12 mouse cellular contexts compared by ENCODE assay signal in the genomic region with DNA sequence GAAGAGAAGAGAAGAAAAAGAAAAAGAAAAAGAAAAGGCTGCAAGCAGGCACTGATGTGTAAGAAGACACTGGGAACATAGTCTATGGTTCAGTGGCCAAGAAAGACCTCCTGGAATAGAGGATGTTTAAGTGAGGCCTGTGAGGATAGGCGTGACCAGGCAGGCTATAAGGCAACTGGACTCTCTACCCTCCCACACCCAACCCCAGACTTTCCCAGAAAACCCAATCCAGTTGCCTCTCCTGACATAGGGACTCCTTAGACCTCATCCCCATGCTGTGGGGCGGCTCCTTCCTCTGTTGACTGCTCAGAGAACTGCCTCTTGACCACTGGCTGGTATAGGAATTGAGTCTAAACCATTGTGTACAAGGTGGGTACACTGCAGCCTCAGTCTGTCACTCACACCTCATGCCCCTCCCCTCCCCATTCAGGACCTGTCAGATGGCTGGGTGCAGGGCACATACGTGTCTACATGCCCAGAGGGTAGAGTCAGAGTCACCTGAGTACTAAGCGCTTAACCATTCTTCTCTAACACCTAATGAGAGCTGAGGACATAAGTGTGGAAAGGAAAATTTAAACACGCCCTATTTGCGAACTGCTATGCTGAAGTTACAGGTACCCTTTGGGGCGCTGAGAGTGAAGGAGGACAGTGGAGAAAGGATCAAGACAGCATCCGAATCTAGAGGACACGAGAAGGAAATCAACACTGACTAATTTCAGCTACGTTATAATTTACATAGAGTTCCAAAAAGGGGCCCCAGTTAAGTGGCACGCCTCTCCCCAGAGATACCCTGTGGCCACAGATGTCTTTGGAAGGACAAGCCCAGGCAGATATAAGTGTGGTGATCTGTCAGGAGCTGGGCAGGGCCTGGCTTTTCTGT. TPM values are rescaled to one million over a fixed set of nuclear protein-coding genes. Genes with fewer than 3 reads are reported as not detected.
DNase-seq lines count a peak whose midpoint lies in the region; ATAC-seq and TF ChIP-seq lines count a peak whose summit lies in the region.
"Had no signal": no experiment of that assay in that cellular context is flagged by ENCODE, and none has a peak within 500 bp of the region (broad histone marks: within the 10 kb centered on the region; RNA-seq: fewer than 3 reads in every experiment).

No protein-coding gene starts in this region.

- no peak for ATAC-seq in embryonic facial prominence, embryonic 12.5 days (ENCODE audit: insufficient number of reproducible peaks, insufficient read depth, low FRiP score, low TSS enrichment)
- ATAC-seq in erythroid progenitor cell, adult 5-6 weeks (replicated peaks; ENCODE audit: low FRiP score, poor library complexity, severe bottlenecking): peak; percentile 14; the same call in 1 of the 2 replicates
- peak; percentile 74 for ATAC-seq in megakaryocyte-erythroid progenitor cell, adult 5-6 weeks (replicated peaks; ENCODE audit: low FRiP score, low TSS enrichment, poor library complexity, severe bottlenecking)
- ATAC-seq in CD4-positive, CD25-positive, alpha-beta regulatory T cell, adult 4 months: no peak
- ATAC-seq: forebrain, embryonic 15.5 days; midbrain, embryonic 16.5 days had no signal

- peak overlapping the region; percentile 32; the same call in 1 of the 2 replicates for H3K27ac ChIP-seq in embryonic facial prominence, embryonic 12.5 days
- H3K27ac ChIP-seq in embryonic facial prominence, embryonic 10.5 days (replicated peaks): no peak overlapping the region; the same call in 1 of the 2 replicates
- H3K27ac ChIP-seq in layer of hippocampus, adult 2 months: peak overlapping the region; percentile 32; the same call in 1 of the 2 replicates
- H3K27ac ChIP-seq: forebrain, embryonic 15.5 days; hindbrain, embryonic 13.5 days had no signal

- H3K27me3 ChIP-seq in embryonic facial prominence, embryonic 12.5 days: no peaks in the 10 kb centered on the region
- H3K27me3 ChIP-seq in embryonic facial prominence, embryonic 10.5 days (replicated peaks; ENCODE audit: low read depth, poor library complexity, severe bottlenecking): no peaks in the 10 kb centered on the region
- H3K27me3 ChIP-seq: forebrain, embryonic 15.5 days; hindbrain, embryonic 13.5 days had no signal

- H3K4me1 ChIP-seq in embryonic facial prominence, embryonic 12.5 days: peaks cover 41% of the 10 kb centered on the region
- peaks cover 45% of the 10 kb centered on the region for H3K4me1 ChIP-seq in embryonic facial prominence, embryonic 10.5 days

- WGBS in embryonic facial prominence, embryonic 12.5 days: 84% methylated on average over 11 of the region's 11 CpGs
- WGBS in embryonic facial prominence, embryonic 10.5 days: 87% methylated on average over 11 of the region's 11 CpGs

- no peak for DNase-seq in embryonic facial prominence, embryonic 10.5 days (ENCODE audit: low spot score)
- no peak for DNase-seq in layer of hippocampus, adult 2 months (ENCODE audit: low spot score in 2 of 2)
- DNase-seq in layer of hippocampus, adult 18-20 months (ENCODE audit: low spot score in 2 of 2): no peak
- DNase-seq in layer of hippocampus, postnatal 10 days (ENCODE audit: low spot score in 2 of 2): no peak
- DNase-seq: cerebellum, postnatal 36 days had no signal

- H3K4me2 ChIP-seq in embryonic facial prominence, embryonic 12.5 days (replicated peaks): no peak overlapping the region
- H3K4me2 ChIP-seq: forebrain, embryonic 15.5 days; hindbrain, embryonic 13.5 days had no signal

- H3K36me3 ChIP-seq in embryonic facial prominence, embryonic 12.5 days: peaks cover 14% of the 10 kb centered on the region
- H3K36me3 ChIP-seq in embryonic facial prominence, embryonic 10.5 days (replicated peaks): peaks cover 30% of the 10 kb centered on the region
- H3K36me3 ChIP-seq: forebrain, embryonic 15.5 days had no signal

- H3K9me3 ChIP-seq in embryonic facial prominence, embryonic 12.5 days: no peaks in the 10 kb centered on the region
- H3K9me3 ChIP-seq in embryonic facial prominence, embryonic 10.5 days: no peaks in the 10 kb centered on the region
- H3K9me3 ChIP-seq: forebrain, embryonic 15.5 days; hindbrain, embryonic 13.5 days had no signal

- TF ChIP-seq CTCF in layer of hippocampus, adult 2 months (conservative IDR thresholded peaks at IDR 0.05): no peak

- H3K9ac ChIP-seq in embryonic facial prominence, embryonic 12.5 days: no peak overlapping the region
- H3K9ac ChIP-seq: forebrain, embryonic 15.5 days; hindbrain, embryonic 13.5 days had no signal

- no peak overlapping the region for H3K4me3 ChIP-seq in embryonic facial prominence, embryonic 12.5 days
- H3K4me3 ChIP-seq in embryonic facial prominence, embryonic 10.5 days: no peak overlapping the region
- H3K4me3 ChIP-seq in layer of hippocampus, adult 2 months: no peak overlapping the region
- H3K4me3 ChIP-seq: forebrain, embryonic 15.5 days; hindbrain, embryonic 13.5 days had no signal

RNA-seq across cellular contexts. Expression of gene Plekho2, which starts 5.1 kb away (rescaled TPM):
- polyA plus RNA-seq in embryonic facial prominence, embryonic 12.5 days (2016; fragmentation: Nextera tagmentation; extraction: Ambion mirVana): 14.6 TPM in 2 replicates
- polyA plus RNA-seq in embryonic facial prominence, embryonic 10.5 days (2016; fragmentation: Nextera tagmentation; extraction: Ambion mirVana): 14.3 and 15.2 TPM in 2 replicates
- 10 to 100 TPM; 12.0 to 14.5 TPM for total RNA-seq in layer of hippocampus, adult 2 months (2021)
- total RNA-seq in layer of hippocampus, adult 18-20 months (2021): 10 to 100 TPM in 1 of 2 experiments, 1 to 10 TPM in 1; 7.7 to 11.7 TPM
- total RNA-seq in erythroid progenitor cell, adult 5-6 weeks (2015; ENCODE audit: low replicate concordance): 32.3 and 42.2 TPM in 2 replicates
- total RNA-seq in erythroid progenitor cell, adult 5-6 weeks (2017; ENCODE audit: low replicate concordance): 48.6 and 54.6 TPM in 2 replicates
- 29.1 and 29.3 TPM in 2 replicates for total RNA-seq in megakaryocyte-erythroid progenitor cell, adult 5-6 weeks (2014; fragmentation: Nextera tagmentation)
- total RNA-seq in megakaryocyte-erythroid progenitor cell, adult 5-6 weeks (2017): 14.2 and 16.8 TPM in 2 replicates
- 10 to 100 TPM; 53.6 to 81.0 TPM for polyA plus RNA-seq in CD4-positive, CD25-positive, alpha-beta regulatory T cell, adult 4 months (2017; shearing (Covaris generic))
- 1 to 10 TPM; 5.6 to 8.4 TPM for total RNA-seq in layer of hippocampus, postnatal 10 days (2021)

RNA-seq across cellular contexts. Expression of gene Pif1, which starts 12.2 kb away (rescaled TPM):
- 21.8 and 24.5 TPM in 2 replicates for polyA plus RNA-seq in embryonic facial prominence, embryonic 12.5 days (2016; fragmentation: Nextera tagmentation; extraction: Ambion mirVana)
- polyA plus RNA-seq in embryonic facial prominence, embryonic 10.5 days (2016; fragmentation: Nextera tagmentation; extraction: Ambion mirVana): 27.7 and 28.0 TPM in 2 replicates
- under 1 TPM; 0.17 to 0.38 TPM for total RNA-seq in layer of hippocampus, adult 2 months (2021)
- under 1 TPM in 1 of 2 experiments, not detected in 1; 0.12 TPM for total RNA-seq in layer of hippocampus, adult 18-20 months (2021)
- total RNA-seq in erythroid progenitor cell, adult 5-6 weeks (2015; ENCODE audit: low replicate concordance): 75.0 and 77.1 TPM in 2 replicates
- total RNA-seq in erythroid progenitor cell, adult 5-6 weeks (2017; ENCODE audit: low replicate concordance): 68.7 and 94.9 TPM in 2 replicates
- 5.0 and 14.3 TPM in 2 replicates for total RNA-seq in megakaryocyte-erythroid progenitor cell, adult 5-6 weeks (2014; fragmentation: Nextera tagmentation)
- 6.5 and 6.6 TPM in 2 replicates for total RNA-seq in megakaryocyte-erythroid progenitor cell, adult 5-6 weeks (2017)
- 1 to 10 TPM in 1 of 2 experiments, under 1 TPM in 1; 0.73 to 1.1 TPM for polyA plus RNA-seq in CD4-positive, CD25-positive, alpha-beta regulatory T cell, adult 4 months (2017; shearing (Covaris generic))
- 1 to 10 TPM; 1.1 to 1.4 TPM for total RNA-seq in layer of hippocampus, postnatal 10 days (2021)

RNA-seq across cellular contexts. Expression of gene Rbpms2, which starts 54.7 kb away (rescaled TPM):
- 16.7 and 18.7 TPM in 2 replicates for polyA plus RNA-seq in embryonic facial prominence, embryonic 12.5 days (2016; fragmentation: Nextera tagmentation; extraction: Ambion mirVana)
- polyA plus RNA-seq in embryonic facial prominence, embryonic 10.5 days (2016; fragmentation: Nextera tagmentation; extraction: Ambion mirVana): 26.2 and 26.4 TPM in 2 replicates
- total RNA-seq in layer of hippocampus, adult 2 months (2021): 1 to 10 TPM; 2.1 to 2.8 TPM
- 1 to 10 TPM; 2.2 to 3.2 TPM for total RNA-seq in layer of hippocampus, adult 18-20 months (2021)
- total RNA-seq in erythroid progenitor cell, adult 5-6 weeks (2015; ENCODE audit: low replicate concordance): 9.6 TPM in 1 of 2 replicates, not detected in the other
- not detected in 2 replicates for total RNA-seq in erythroid progenitor cell, adult 5-6 weeks (2017; ENCODE audit: low replicate concordance)
- 1.9 TPM in 1 of 2 replicates, not detected in the other for total RNA-seq in megakaryocyte-erythroid progenitor cell, adult 5-6 weeks (2014; fragmentation: Nextera tagmentation)
- total RNA-seq in megakaryocyte-erythroid progenitor cell, adult 5-6 weeks (2017): 2.5 and 2.8 TPM in 2 replicates
- polyA plus RNA-seq in CD4-positive, CD25-positive, alpha-beta regulatory T cell, adult 4 months (2017; shearing (Covaris generic)): 1 to 10 TPM in 1 of 2 experiments, under 1 TPM in 1; 0.23 to 3.0 TPM
- total RNA-seq in layer of hippocampus, postnatal 10 days (2021): 1 to 10 TPM; 1.9 to 2.4 TPM

RNA-seq across cellular contexts. Expression of gene Ankdd1a, which starts 54.8 kb away (rescaled TPM):
- not detected in 2 replicates for polyA plus RNA-seq in embryonic facial prominence, embryonic 12.5 days (2016; fragmentation: Nextera tagmentation; extraction: Ambion mirVana)
- polyA plus RNA-seq in embryonic facial prominence, embryonic 10.5 days (2016; fragmentation: Nextera tagmentation; extraction: Ambion mirVana): not detected in 2 replicates
- total RNA-seq in layer of hippocampus, adult 2 months (2021): 1 to 10 TPM; 4.8 to 5.0 TPM
- 1 to 10 TPM; 3.6 to 3.7 TPM for total RNA-seq in layer of hippocampus, adult 18-20 months (2021)
- not detected in 2 replicates for total RNA-seq in erythroid progenitor cell, adult 5-6 weeks (2015; ENCODE audit: low replicate concordance)
- not detected in 2 replicates for total RNA-seq in erythroid progenitor cell, adult 5-6 weeks (2017; ENCODE audit: low replicate concordance)
- not detected in 2 replicates for total RNA-seq in megakaryocyte-erythroid progenitor cell, adult 5-6 weeks (2014; fragmentation: Nextera tagmentation)
- total RNA-seq in megakaryocyte-erythroid progenitor cell, adult 5-6 weeks (2017): not detected in 2 replicates
- under 1 TPM in 1 of 2 experiments, not detected in 1; 0.35 TPM for polyA plus RNA-seq in CD4-positive, CD25-positive, alpha-beta regulatory T cell, adult 4 months (2017; shearing (Covaris generic))
- 1 to 10 TPM; 1.5 to 2.0 TPM for total RNA-seq in layer of hippocampus, postnatal 10 days (2021)

Comparison
In these comparisons a context has a peak if more than half of its experiments do, and no peak if none do; other contexts are left out.
1. ATAC-seq: peak in erythroid progenitor cell, adult 5-6 weeks (single experiment) and megakaryocyte-erythroid progenitor cell, adult 5-6 weeks (single experiment); none in embryonic facial prominence, embryonic 12.5 days (single experiment) and CD4-positive, CD25-positive, alpha-beta regulatory T cell, adult 4 months (single experiment).
2. RNA of gene Pif1, which starts 12.2 kb away (total RNA-seq): 68.7 to 94.9 TPM in erythroid progenitor cell, adult 5-6 weeks; 5.0 to 14.3 TPM in megakaryocyte-erythroid progenitor cell, adult 5-6 weeks, 1.1 to 1.4 TPM in layer of hippocampus, postnatal 10 days, 0.17 to 0.38 TPM in layer of hippocampus, adult 2 months and 0.12 TPM in layer of hippocampus, adult 18-20 months; every median in the first group is over 4 times any median in the second.